Mouse (Mus musculus) urinary bladder, postnatal 25 days (tissue): ENCODE measurements around the gene Clec4a1.

Source experiments
- DNase-seq: peaks from one replicate; pipeline ENCODE4 v3.0.0; 2022; ENCODE audit warnings: low spot score

The Clec4a1 gene

DNA sequence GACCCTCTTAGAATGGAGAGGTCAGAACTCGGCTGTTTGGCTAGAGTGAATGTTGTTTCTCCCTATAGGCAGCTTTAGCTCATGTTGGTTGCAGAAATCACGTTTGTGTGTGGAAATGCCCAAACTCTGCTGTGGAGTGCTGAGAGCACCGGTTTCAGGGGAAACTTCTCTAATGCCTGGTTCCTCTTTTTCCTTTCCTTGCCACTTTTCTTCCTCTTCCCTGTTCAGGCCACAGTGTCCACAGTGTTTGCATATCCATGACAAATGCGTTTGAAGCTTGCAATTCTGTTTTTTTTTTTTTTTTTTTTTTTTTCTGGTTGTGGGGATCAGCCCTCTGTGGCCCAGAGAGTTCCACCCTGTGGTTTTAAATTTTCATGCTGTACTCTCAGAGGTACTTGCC, at the start of gene Clec4a1:
Clec4a1 (plus strand) TSS at position 398 of the 400 bp plus-strand sequence.
- DNase-seq = no peak

DNA sequence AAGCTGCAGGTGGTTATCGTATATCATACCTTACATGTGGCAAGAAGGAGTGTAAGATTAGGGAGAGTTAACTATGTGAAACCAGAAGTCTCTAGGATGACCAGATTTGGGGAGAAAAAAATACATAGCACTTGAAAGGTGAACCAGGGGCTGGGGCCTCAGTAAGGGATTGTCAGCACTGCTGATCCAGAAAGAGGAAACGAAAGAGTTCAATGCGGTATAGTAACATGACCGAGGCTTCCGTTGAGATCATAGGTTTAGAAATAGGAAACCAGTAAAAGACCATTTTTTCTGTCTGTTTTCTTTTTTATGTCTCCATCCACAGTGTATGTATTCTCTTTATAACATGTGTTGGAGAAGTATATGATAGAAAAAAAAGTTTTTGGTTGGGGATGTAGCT, 48.8 kb upstream of the Clec4a1 start:
- no peak for DNase-seq

DNA sequence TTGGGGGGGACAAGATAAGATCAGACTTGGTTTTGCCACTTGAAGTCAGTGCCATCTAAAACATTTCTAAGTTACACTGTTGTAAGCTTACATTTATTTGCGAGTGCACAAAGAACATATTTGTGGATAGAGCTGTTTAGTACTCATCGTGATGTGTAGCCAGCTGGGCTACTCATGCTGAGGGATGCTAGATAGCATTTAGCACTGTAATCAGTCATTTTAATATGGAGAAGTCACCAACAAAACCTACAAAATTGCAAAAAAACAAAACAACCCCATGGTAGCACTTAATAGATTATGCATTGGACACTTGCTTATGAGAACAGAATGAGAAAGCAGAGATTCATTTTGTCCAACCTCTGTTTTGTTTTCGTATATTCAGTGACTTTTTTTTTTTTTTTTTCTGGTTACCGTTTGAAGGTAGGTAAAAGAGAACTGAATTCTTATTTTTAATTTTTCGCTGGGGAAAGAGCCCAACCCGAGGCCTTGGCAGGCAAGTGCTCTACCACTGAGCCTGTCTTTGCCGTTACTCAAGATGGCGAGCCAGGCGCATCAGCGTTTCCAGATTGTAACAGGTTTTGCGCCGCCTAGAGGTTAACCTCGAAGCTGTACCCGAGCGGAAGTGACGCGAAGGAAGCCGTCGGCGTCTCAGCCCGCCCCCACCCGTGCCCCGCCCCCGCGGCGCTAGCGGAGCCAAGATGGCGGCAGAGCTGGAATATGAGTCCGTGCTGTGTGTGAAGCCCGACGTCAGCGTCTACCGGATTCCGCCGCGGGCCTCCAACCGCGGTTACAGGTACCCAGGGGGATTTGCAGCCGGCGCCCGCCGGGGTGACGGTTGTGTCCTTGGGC, 47.6 kb upstream of the Clec4a1 start, which contains the start of gene Necap1:
Necap1 (plus strand) TSS at position 604 of the 849 bp plus-strand sequence.
- DNase-seq = peak; percentile 98

DNA sequence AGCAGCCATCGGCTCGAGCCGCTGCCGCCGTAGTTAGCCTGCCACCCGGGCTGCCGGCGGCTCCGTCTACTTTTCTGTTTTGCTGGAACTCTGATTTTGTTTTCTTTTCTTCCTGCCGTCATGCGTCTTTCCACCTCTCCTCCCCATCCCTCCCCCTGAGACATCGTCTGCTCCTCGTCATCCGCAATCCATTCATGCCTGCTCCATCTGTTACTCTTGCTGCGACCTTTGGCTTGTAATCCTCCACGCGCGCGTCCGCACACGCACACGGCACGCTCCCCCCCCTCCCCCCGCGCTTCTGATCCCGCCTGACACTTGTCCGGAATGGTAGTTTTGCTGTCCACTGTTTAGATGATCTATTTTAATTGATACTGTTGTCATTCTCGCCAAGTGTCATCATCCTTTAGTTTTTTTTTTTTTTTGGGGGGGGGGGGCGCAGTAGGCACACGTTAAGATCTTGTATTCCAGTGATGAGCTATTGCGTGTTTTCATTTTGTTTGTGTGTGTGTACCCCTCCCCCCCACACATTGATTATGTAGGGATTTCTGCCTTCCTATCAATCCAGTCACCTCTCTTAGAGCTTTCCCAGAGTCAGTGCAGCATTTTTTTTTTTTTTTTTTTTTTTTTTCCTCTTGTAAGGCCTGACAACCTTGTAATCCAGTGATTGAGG, 46.8 kb upstream of the Clec4a1 start:
- no peak for DNase-seq

DNA sequence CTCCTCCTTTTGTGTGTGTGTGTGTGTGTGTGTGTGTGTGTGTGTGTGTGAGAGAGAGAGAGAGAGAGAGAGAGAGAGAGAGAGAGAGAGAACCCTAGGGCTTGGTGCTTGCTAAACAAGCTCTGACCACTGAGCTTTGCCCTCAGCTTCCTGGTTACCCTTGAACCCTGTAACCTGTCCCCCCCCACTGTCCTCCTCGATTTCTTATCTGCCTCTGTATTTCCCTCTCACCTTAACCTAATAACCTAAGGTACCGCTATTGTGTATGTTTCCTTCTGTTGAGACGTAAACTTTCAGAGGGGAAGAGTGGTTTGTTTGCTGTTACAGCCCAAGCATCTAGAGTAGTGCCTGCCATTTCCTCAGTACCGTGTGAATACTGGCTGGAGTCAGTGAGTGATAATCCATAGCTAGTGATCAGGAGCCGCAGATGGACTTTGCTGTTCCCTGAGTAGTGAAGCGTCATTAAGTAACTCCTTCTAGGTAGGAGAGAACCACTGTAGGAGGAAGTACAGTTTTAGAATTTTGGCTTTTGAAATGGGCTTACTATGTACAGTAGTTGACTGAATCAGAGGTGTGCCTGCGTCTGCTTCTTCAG, 42.4 kb upstream of the Clec4a1 start:
- DNase-seq = no peak

DNA sequence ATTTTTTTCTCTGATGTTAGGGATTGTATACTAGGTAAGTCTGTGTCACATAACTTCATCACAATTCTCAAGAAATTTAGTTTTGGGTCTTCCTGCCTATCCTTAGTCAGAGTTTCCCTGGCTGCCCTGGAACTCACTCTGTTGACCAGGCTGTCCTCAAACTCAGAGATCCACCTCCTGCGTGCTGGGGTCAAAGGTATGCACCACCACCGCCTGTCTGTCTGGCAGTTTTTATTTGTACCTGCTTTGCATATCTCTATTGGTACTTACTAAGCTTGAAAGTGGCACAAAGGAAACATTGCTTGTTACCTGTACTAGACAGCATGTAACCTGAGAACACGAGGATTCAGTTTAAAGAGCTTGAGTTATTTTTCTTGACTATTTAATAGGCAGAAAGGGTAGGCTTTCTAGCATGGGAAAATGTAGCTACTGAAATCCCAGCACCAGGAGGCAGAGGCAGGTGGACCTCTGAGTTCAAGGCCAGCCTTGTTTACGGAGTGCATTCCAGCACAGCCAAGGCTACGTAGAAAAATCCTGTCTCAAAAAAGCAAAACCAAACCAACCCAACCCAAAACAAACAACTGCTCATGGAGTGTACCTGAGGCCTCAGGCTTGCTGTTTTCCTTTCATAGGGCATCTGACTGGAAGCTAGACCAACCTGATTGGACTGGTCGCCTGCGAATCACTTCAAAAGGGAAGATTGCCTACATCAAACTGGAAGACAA, 41.7 kb upstream of the Clec4a1 start:
- no peak for DNase-seq

DNA sequence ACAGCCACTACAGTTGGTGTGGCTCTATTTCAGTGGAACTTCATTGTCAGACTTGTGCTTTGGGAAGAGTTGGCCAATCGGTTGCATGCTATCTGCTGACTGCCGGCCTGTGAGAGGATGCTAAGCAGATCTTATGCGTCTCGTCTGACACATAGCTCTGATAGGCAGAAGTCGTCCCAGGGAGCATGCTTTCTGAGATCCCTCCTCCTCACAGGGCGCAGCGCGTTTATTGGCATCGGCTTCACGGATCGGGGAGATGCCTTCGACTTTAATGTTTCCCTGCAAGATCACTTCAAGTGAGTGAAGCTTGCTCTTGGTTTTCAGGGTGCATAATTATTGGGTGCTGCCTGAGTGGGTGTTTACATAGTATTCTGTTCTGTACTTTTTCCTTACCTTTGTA, 40.4 kb upstream of the Clec4a1 start:
- DNase-seq = no peak

DNA sequence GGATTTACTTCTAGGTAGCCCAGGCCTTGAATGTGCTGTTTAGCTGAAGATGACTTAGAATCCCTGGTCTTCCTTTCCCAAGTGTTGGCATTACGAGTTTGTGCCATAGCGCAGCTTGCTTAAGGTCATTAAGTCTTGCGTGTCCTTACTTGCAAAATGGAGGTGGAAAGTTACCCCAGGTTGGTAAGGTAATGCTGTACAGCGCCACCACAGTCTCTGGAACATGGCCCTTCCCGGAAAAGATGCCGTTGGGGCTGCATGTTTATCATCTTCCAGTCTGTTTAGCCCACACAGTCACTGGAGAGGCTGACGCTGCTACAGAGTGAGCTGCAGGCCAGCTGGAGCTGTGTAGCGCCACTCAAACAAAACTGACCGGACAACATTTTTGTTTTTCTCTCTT, 38.0 kb upstream of the Clec4a1 start:
- DNase-seq = no peak

DNA sequence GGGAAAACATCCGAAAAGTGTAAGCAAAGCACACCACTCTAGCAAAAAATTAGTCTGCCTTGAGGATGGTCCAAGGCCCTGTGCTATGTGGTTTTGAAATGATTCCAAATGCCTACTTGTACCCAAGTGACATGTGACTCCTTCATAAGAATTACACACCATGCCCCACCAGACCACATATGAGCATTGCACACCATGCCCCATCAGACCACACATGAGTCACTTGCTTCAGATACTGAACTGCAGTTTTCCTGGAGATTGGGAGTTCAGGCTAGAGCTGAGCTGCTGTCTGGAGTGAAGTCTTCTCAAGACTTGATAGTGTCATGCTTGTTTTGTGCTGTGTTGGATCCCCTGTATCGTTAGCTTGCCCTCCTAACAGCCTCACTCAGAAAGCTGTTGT, 32.0 kb upstream of the Clec4a1 start:
- no peak for DNase-seq

DNA sequence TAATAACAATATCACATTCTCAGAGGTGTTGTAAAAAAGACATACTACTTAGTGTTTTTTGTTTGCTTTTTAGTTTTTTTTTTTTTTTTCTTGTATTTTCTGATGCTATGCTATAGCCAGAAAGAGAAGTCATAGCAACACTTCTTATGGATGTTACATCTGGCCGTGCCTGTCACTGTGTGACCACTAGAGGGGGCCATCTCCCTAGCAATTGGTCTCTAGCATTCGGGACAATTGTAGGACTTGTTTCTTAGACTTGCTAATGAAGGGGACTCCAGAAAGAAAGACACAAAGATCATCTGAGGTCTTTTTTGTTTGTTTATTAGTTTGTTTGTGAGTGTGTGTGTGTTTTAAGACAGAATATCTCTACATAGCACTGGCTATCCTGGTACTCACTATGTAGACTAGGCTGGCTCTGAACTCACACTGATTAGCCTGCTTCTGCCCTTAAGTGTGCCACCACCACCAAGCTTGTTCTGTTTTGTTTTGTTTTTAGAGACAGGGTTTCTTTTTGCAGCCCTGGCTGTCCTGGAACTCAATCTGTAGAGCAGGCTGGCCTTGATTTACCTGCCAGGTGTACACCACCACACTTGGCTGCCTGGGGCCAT, 29.1 kb upstream of the Clec4a1 start:
- DNase-seq = peak; percentile 54

DNA sequence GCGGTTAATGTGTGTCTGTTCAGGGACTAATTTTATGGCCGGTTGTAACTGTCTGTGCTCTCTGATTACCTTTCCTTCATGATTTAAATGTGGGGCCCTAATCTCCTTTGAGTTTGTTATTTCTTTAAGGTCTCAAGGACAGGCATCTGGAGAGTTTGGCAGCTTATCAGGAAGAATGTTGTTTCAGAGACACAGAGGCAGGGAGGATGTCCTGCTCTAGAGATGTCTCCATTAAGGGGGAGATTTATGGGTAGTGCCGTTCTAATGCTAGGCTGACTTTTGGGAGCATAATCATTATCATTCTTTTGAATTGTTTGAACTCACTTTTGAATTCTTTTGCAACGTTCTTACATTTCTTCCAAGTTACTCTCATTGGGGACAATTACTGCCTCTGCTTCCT, 1.7 kb upstream of the Clec4a1 start:
- no peak for DNase-seq

DNA sequence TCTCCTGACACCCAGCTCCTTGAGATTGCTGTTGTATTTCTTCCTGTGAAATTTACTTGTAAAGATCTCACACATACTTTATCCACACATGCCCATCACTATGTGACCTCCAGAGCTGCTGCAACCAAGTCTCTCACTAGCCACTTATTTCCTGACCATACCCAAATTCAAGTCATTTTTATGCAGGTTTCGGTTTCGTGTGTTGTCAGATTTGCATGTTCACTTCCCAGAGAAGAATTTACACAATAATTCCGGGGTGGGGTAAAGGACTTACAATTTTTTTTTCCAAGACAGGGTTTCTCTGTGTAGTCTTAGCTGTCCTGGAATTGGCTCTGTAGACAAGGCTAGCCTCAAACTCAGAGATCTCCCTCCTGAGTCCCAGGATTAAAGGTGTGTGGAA, 13.2 kb downstream of the Clec4a1 start:
- DNase-seq = no peak

DNA sequence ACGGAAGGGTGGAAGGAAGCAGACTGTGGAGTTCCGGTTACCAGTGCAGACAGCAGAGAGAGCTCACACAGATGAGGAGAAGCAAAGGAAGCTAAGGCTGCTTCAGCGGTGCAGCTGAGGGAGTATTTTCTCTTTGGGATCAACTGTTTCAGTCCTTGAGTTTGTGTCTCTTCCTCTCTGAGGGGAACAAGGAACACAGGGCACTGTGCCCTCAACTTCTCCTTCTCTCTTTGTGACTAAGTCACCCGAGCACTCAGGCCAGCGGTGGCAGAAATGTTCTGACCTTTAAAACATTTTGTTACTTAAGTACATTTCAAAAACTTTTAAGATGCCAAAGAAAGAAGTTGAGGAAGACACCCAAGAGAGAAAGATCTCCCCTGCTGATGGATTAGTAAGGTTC, 18.0 kb downstream of the Clec4a1 start:
- DNase-seq = no peak

DNA sequence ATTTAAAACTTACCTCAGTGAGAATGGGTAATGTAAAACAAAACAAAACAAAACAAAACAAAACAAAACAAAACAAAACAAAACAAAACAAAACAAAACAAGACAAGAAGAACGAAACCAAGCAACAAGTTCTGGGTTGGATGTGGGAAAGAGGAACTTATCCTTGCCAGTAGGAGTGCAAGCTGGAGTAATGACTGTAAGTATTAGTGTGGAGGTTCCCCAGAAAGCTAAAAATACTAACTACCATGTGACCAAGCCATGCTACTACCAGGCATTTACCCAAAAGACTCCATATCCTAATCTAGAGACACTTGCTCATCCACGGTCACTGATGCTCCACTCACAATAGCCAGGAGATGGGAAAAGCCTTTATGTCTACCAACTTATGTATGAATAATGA, 25.1 kb downstream of the Clec4a1 start:
- DNase-seq = no peak

DNA sequence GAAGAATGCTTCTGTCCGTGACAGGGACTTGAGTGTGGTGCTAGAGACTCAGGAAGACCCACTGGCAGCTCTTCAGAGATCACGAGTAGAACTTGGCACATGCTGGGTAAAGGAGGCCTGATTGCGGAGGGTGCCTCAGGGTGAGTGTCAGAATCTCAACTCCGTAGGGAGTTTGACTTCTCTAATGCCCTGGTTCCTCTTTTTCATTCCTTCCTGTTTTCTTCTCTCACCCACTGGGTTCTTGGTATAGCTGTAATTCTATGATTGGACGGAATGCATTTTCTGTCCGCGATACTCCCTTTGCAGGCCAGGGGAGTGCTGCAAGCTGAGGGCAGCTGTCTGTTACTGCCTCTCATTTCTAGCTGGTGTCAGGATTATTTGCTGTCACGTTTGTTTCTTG, 30.8 kb downstream of the Clec4a1 start, which contains the start of gene Clec4a3:
Clec4a3 (plus strand) TSS at position 115 of the 400 bp plus-strand sequence.
- DNase-seq = no peak

DNA sequence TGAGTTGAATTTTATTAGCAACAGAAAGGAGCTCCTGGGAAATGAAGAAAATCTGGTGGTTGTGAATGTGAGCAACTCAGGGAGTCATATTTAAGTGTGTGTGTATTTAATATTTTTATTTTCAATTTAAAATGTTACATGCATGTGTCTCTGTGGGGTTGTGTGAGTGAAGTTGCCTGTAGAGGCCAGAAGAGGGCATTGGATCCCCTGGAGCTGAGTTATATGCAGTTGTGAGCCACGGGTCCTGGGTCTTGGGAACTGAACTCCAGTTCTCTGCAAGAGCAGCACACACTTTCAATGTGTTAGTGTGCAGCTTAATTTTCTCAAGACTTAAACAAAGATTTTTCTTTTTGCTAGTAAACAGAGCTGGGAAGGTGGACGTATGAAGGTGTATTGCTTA, 42.9 kb downstream of the Clec4a1 start:
- no peak for DNase-seq

DNA sequence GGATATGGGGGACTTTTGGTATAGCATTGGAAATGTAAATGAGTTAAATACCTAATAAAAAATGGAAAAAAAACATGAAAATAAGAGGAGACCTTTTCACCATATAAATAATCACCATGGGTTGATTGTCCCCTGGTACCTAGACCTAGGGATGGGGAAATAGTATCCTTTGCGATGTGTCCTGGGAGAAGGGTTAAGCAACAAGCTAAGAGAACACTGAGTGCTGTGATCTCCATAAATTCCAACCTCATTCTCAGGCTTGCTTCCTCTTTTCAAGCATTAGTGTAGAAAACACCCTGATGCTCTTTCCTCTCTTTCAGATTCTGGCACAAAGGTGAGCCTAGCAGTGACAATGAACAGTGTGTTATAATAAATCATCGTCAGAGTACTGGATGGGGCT, 47.4 kb downstream of the Clec4a1 start:
- no peak for DNase-seq
